Mouse (Mus musculus): Measurements from ENCODE around the gene Csdc2.

- no peak for TF ChIP-seq EP300 (IDR thresholded peaks at IDR 0.05; ENCODE audit: insufficient read depth, low read depth, low read length)
- TF ChIP-seq CTCF (IDR thresholded peaks at IDR 0.05; ENCODE audit: low read depth, low read length) = no peak
Measured at GRCm38 (mm10) chr15:81939157-81939715, 2.7 kb downstream of the Csdc2 start.
